Mouse (Mus musculus) kidney, postnatal 0 days (tissue): ENCODE data around the gene Wbp2. TPM values are rescaled to one million over a fixed set of nuclear protein-coding genes. Genes with fewer than 3 reads are reported as not detected.
A peak's percentile ranks its signal among the peaks of the same experiment; 100 is the strongest.

Experiments used
- ATAC-seq: fragments of 200-750 bp; cut with Nextera tagmentation; replicated peaks from 2 replicates; pipeline ENCODE4 v1.8.0; 2017; ENCODE audit warnings: low read depth, moderate number of reproducible peaks, moderate TSS enrichment, moderate library complexity; ENCODE audit not compliant: low FRiP score
- DNase-seq: peaks from one replicate; pipeline ENCODE4 v3.0.0-alpha.2; 2016; ENCODE audit warnings: low spot score
- H3K27ac ChIP-seq: fragments of 300-500 bp; sonication (generic); 2 replicates; pipeline ENCODE4 v1.5.1; 2014; ENCODE audit warnings: mild to moderate bottlenecking
- H3K27me3 ChIP-seq: fragments of 300-500 bp; sonication (generic); 2 replicates; pipeline ENCODE4 v1.6.1; 2014; ENCODE audit warnings: low read length, mixed read lengths; ENCODE audit not compliant: insufficient read depth
- H3K36me3 ChIP-seq: fragments of 300-500 bp; sonication (generic); 2 replicates; pipeline ENCODE4 v1.6.1; 2014; ENCODE audit warnings: low read length, mixed read lengths; ENCODE audit not compliant: insufficient read depth
- H3K4me1 ChIP-seq: fragments of 300-500 bp; sonication (generic); replicated peaks from 2 replicates; pipeline ENCODE4 v1.6.1; 2014; ENCODE audit warnings: antibody characterized with exemption, low read length, mixed read lengths; ENCODE audit not compliant: insufficient read depth
- H3K4me2 ChIP-seq: fragments of 300-500 bp; sonication (generic); 2 replicates; pipeline ENCODE4 v1.6.1; 2014; ENCODE audit warnings: mild to moderate bottlenecking, low read length, moderate library complexity, mixed read lengths
- H3K4me3 ChIP-seq: fragments of 300-500 bp; sonication (generic); replicated peaks from 2 replicates; pipeline ENCODE4 v1.5.1; 2014; ENCODE audit warnings: low read depth, low read length
- H3K9ac ChIP-seq: fragments of 300-500 bp; sonication (generic); 2 replicates; pipeline ENCODE4 v1.6.1; 2014; ENCODE audit warnings: low read depth, low read length
- H3K9me3 ChIP-seq: fragments of 300-500 bp; sonication (generic); replicated peaks from 2 replicates; pipeline ENCODE4 v1.6.1; 2016; ENCODE audit warnings: low read length, inconsistent platforms, mixed read lengths
- CTCF ChIP-seq: IDR thresholded peaks from 2 replicates; pipeline ENCODE4 v1.5.1; 2016; ENCODE audit warnings: antibody characterized with exemption, low read depth, mild to moderate bottlenecking, moderate library complexity
- WGBS: fragments of 180-500 bp; shearing (Covaris S2); extraction: QIAGEN DNeasy Blood & Tissue Kit; methylation state at CpG from one replicate; pipeline ENCODE4 v1.1.7; 2014; 5-methylcytosine and 5-hydroxymethylcytosine counted together
- polyA plus RNA-seq: library from polyadenylated mRNA; unstranded; fragments of >200 nt; fragmentation: Nextera tagmentation; extraction: Ambion mirVana; gene quantifications from 2 replicates; pipeline ENCODE4 v1.2.1, GENCODE M21; 2015

The Wbp2 gene
- polyA plus RNA-seq, 1 experiment from 2014 or later = 125 TPM

GRCm38 (mm10) chr11:116074436-116074991, 12.3 kb downstream of the Wbp2 start:
- H3K4me3 ChIP-seq = no peak overlapping the region
- no peaks in the 10 kb centered on the region for H3K27me3 ChIP-seq
- H3K27ac ChIP-seq = no peak overlapping the region
- TF ChIP-seq CTCF = no peak
- WGBS = 44% methylated on average over 7 of the region's 7 CpGs
- H3K9ac ChIP-seq = no peak overlapping the region
- H3K4me1 ChIP-seq = peaks cover 13% of the 10 kb centered on the region
- DNase-seq (no peak), ATAC-seq (no peak)
- H3K9me3 ChIP-seq = no peaks in the 10 kb centered on the region
- no peak overlapping the region for H3K4me2 ChIP-seq
- peaks cover 3% of the 10 kb centered on the region; the same call in 1 of the 2 replicates for H3K36me3 ChIP-seq

GRCm38 (mm10) chr11:116072608-116073007, 14.2 kb downstream of the Wbp2 start:
- Histone ChIP-seq H3K4me3 (no peak overlapping the region), H3K27ac (no peak overlapping the region), H3K4me2 (no peak overlapping the region), H3K9ac (no peak overlapping the region), H3K9me3 (no peaks in the 10 kb centered on the region), H3K27me3 (no peaks in the 10 kb centered on the region), H3K4me1 (0 out of 2 replicates have a peak, but pooled peaks cover 2% of the 10 kb centered on the region), H3K36me3 (no peaks in the 10 kb centered on the region)
- ATAC-seq = no peak
- DNase-seq = no peak
- 74% methylated on average over 3 of the region's 3 CpGs for WGBS
- TF ChIP-seq CTCF = no peak

DNA sequence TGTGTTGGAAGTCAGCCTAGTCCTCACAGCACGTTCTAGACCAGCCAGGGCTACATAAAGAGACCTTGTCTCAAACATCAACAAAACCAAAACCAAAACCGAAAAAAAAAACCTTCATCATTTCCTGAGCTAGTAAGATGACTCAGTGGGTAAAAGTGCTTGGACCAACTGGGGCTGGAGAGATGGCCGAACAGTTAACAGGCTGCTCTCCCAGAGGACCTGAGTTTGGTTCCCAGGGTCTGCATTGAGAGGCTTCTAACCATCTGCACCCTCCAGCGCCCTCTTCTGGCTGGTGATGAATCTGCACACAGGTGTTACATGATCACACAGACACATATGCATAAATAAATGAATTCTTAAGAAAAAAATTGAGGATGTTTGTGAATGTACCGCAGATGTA, 15.3 kb downstream of the Wbp2 start:
- Histone ChIP-seq H3K9me3 (no peaks in the 10 kb centered on the region), H3K4me1 (no peaks in the 10 kb centered on the region), H3K27ac (no peak overlapping the region), H3K4me2 (no peak overlapping the region), H3K9ac (no peak overlapping the region), H3K4me3 (no peak overlapping the region), H3K36me3 (no peaks in the 10 kb centered on the region), H3K27me3 (no peaks in the 10 kb centered on the region)
- no peak for ATAC-seq
- WGBS = 61% methylated on average over 5 of the region's 5 CpGs
- no peak for DNase-seq
- TF ChIP-seq CTCF = peak; percentile 56

DNA sequence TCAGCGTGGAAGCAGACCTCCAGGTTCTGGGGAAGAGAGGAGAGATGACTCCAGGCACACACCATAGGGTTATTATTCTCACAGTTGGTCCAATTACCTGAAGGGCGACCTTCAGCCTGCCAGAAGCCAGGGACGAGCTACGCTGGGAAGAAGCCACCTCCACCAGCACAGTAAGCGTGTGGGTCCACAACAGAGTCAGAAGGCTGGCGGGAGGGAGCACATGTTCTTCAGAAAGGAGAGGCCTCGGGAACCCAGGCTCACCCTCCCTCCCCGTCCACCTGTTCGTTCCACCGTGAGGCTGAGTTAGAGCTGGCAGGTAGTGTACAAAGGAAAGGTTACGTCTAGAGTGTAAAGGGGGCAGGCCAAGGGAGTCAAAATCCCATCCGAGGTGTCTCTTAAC, 21.4 kb downstream of the Wbp2 start:
- H3K36me3 ChIP-seq = peaks cover 11% of the 10 kb centered on the region
- DNase-seq (no peak), ATAC-seq (no peak)
- TF ChIP-seq CTCF = no peak
- no peaks in the 10 kb centered on the region for H3K27me3 ChIP-seq
- 87% methylated on average over 12 of the region's 12 CpGs for WGBS
- no peak overlapping the region for H3K9ac ChIP-seq
- no peaks in the 10 kb centered on the region for H3K9me3 ChIP-seq
- no peak overlapping the region for H3K4me2 ChIP-seq
- H3K27ac ChIP-seq = no peak overlapping the region
- H3K4me3 ChIP-seq = no peak overlapping the region
- no peaks in the 10 kb centered on the region for H3K4me1 ChIP-seq

GRCm38 (mm10) chr11:116064187-116064867, 22.5 kb downstream of the Wbp2 start:
- 66% methylated on average over 23 of the region's 23 CpGs for WGBS
- Histone ChIP-seq H3K9ac (no peak overlapping the region), H3K36me3 (peaks cover 17% of the 10 kb centered on the region), H3K4me1 (no peaks in the 10 kb centered on the region), H3K27ac (no peak overlapping the region), H3K4me2 (no peak overlapping the region), H3K9me3 (no peaks in the 10 kb centered on the region), H3K4me3 (no peak overlapping the region), H3K27me3 (no peaks in the 10 kb centered on the region)
- DNase-seq (no peak), ATAC-seq (no peak)
- TF ChIP-seq CTCF = no peak

- Histone ChIP-seq H3K27ac (no peak overlapping the region), H3K4me1 (no peaks in the 10 kb centered on the region), H3K27me3 (no peaks in the 10 kb centered on the region), H3K4me2 (no peak overlapping the region), H3K9ac (no peak overlapping the region), H3K4me3 (no peak overlapping the region), H3K36me3 (peaks cover 25% of the 10 kb centered on the region), H3K9me3 (no peaks in the 10 kb centered on the region)
- WGBS = 62% methylated on average over 13 of the region's 13 CpGs
- ATAC-seq (no peak), DNase-seq (no peak)
- no peak for TF ChIP-seq CTCF
Observed at GRCm38 (mm10) chr11:116063562-116063961, 23.2 kb downstream of the Wbp2 start.
